Mouse (Mus musculus) thymus, adult 2 months (tissue): ENCODE results near the gene Cdk12. TPM values are rescaled to one million over a fixed set of nuclear protein-coding genes. Genes with fewer than 3 reads are reported as not detected.

Source experiments
- DNase-seq: peaks from one replicate; pipeline ENCODE4 v3.0.0; 2021
- H3K27ac ChIP-seq: fragments of 200-500 bp; 2 replicates; pipeline ENCODE4 v1.5.1; 2012; ENCODE audit warnings: low read length, control low read depth; ENCODE audit not compliant: control insufficient read depth, insufficient read depth
- H3K27me3 ChIP-seq: fragments of 200-500 bp; 2 replicates; pipeline ENCODE4 v1.6.1; 2012; ENCODE audit warnings: mild to moderate bottlenecking, low read length, moderate library complexity, mixed read lengths; ENCODE audit not compliant: control insufficient read depth, insufficient read depth
- H3K36me3 ChIP-seq: fragments of 200-500 bp; 2 replicates; pipeline ENCODE4 v1.6.1; 2012; ENCODE audit warnings: mild to moderate bottlenecking, low read length, moderate library complexity; ENCODE audit not compliant: control insufficient read depth, insufficient read depth
- H3K4me1 ChIP-seq: fragments of 200-500 bp; replicated peaks from 2 replicates; pipeline ENCODE4 v1.6.1; 2012; ENCODE audit warnings: low read length; ENCODE audit not compliant: control insufficient read depth, insufficient read depth
- H3K4me3 ChIP-seq: fragments of 200-500 bp; 2 replicates; pipeline ENCODE4 v1.5.1; 2012; ENCODE audit warnings: mild to moderate bottlenecking, low read length, control low read depth, moderate library complexity; ENCODE audit not compliant: control insufficient read depth, insufficient read depth
- CTCF ChIP-seq: fragments of 200-500 bp; IDR thresholded peaks from 2 replicates; pipeline ENCODE4 v1.5.1; 2012; ENCODE audit warnings: mild to moderate bottlenecking, control low read depth, low read length, moderate library complexity, borderline replicate concordance; ENCODE audit not compliant: control insufficient read depth, poor library complexity, insufficient read depth; ENCODE audit errors: extremely low read depth
- POLR2A ChIP-seq: fragments of 200-500 bp; IDR thresholded peaks from 2 replicates; pipeline ENCODE4 v1.6.1; 2012; ENCODE audit warnings: mild to moderate bottlenecking, low read length, control low read depth, moderate library complexity; ENCODE audit not compliant: control insufficient read depth, poor library complexity, insufficient read depth; ENCODE audit errors: extremely low read depth
- WGBS: fragments of 180-500 bp; shearing (Covaris S2); methylation state at CpG from one replicate; pipeline ENCODE4 v1.1.7; 2018; 5-methylcytosine and 5-hydroxymethylcytosine counted together
- polyA plus RNA-seq: library from polyadenylated mRNA; depleted of rRNA; stranded (reverse); fragments of >200 nt; gene quantifications from 2 replicates; pipeline ENCODE4 v1.2.3, GENCODE M21; 2012; rRNA removed

The Cdk12 gene
- polyA plus RNA-seq, 1 experiment = 27.0 TPM

- WGBS = 5% methylated on average over 9 of the region's 9 CpGs
- Histone ChIP-seq H3K4me1 (no peaks in the 10 kb centered on the region; the same call in 1 of the 2 replicates), H3K36me3 (no peaks in the 10 kb centered on the region), H3K27me3 (peaks cover 46% of the 10 kb centered on the region), H3K27ac (no peak overlapping the region), H3K4me3 (no peak overlapping the region)
- no peak for TF ChIP-seq CTCF
- TF ChIP-seq POLR2A = no peak
- no peak for DNase-seq
Measured at GRCm38 (mm10) chr11:98323933-98324332, 121.1 kb downstream of the Cdk12 start.

- no peaks in the 10 kb centered on the region; the same call in 1 of the 2 replicates for H3K4me1 ChIP-seq
- no peak overlapping the region for H3K27ac ChIP-seq
Measured at GRCm38 (mm10) chr11:98325191-98325820, 122.4 kb downstream of the Cdk12 start.

GRCm38 (mm10) chr11:98325821-98326218 lies 123.0 kb downstream of the Cdk12 start:
- peaks cover 51% of the 10 kb centered on the region for H3K27me3 ChIP-seq
- H3K4me3 ChIP-seq = no peak overlapping the region
- no peak for DNase-seq
- no peaks in the 10 kb centered on the region; the same call in 1 of the 2 replicates for H3K4me1 ChIP-seq
- 21% methylated on average over 22 of the region's 22 CpGs for WGBS
- no peak overlapping the region for H3K27ac ChIP-seq
- TF ChIP-seq POLR2A = no peak
- TF ChIP-seq CTCF = no peak
- H3K36me3 ChIP-seq = no peaks in the 10 kb centered on the region

More at GRCm38 (mm10) chr11:98325191-98325820, 122.4 kb downstream of the Cdk12 start:
- Histone ChIP-seq H3K27me3 (peaks cover 47% of the 10 kb centered on the region), H3K4me3 (no peak overlapping the region), H3K36me3 (no peaks in the 10 kb centered on the region)
- 11% methylated on average over 14 of the region's 14 CpGs for WGBS
- no peak for TF ChIP-seq POLR2A
- no peak for TF ChIP-seq CTCF
- no peak for DNase-seq

DNA sequence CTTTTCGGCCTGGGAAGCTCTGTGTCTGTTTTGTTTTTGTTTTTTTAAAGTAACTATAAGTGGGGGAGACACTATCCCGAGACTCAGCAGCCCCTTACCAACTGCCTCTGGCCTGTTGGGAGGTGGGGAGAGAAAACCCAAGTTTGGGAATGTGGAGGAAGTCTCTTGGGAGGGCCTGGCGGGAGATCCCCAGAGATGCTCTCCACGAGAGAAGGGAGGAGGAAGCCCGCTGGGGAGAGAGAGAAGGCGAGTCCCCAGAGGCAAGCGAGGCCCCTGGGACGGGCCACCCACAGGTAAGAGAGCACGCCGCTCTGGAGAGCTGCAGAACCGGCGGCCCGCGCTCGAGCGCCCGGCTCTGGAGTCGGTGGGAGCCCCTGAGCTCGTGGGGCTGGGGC lies 123.9 kb downstream of the Cdk12 start:
- 4% methylated on average over 19 of the region's 19 CpGs for WGBS
- H3K4me3 ChIP-seq = no peak overlapping the region
- TF ChIP-seq POLR2A (no peak), CTCF (no peak)
- no peak for DNase-seq
- H3K27ac ChIP-seq = no peak overlapping the region
- no peaks in the 10 kb centered on the region; the same call in 1 of the 2 replicates for H3K4me1 ChIP-seq
- H3K36me3 ChIP-seq = no peaks in the 10 kb centered on the region
- H3K27me3 ChIP-seq = peaks cover 44% of the 10 kb centered on the region

DNA sequence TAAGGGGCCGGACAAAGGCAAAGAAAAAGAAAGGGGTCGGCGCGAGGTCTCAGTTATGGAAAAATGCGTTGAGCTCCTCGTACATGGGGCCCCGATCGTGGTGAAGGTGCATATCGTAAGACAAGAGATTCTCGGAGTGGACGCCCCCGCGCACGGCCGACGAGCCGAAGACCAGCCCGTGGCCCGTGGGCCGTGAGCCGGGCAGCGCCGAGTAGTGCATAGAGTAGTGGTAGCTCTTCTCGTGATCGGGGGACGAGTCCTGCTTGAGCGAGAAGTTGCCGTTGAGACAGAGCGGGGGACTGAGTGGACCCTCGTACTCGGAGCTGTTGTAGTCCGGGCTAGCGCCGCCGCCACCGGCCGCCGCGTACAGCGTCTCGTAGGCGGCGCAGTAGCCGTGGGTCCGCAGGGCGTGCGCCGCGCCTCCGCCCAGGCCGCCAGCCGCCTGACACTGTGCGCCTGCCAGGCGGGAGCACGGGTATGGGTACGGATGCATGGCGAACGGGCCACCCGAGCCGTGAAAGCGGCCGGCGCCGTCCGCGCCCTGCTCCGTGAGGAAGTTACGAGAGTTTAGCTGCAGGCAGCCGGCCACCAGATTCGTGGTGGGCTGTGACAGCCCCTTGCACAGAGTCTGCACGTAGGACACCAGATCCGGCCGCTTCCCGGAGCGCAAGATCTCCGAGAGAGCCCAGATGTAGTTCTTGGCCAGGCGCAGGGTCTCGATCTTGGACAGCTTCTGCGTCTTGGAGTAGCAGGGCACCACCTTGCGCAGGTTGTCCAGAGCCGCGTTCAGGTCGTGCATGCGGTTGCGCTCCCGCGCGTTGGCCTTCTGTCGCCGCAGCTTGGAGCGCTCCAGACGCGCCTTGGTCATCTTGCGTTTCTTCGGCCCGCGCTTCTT lies 124.5 kb downstream of the Cdk12 start:
- WGBS = 4% methylated on average over 97 of the region's 97 CpGs
- no peak for TF ChIP-seq CTCF
- no peak for TF ChIP-seq POLR2A
- H3K4me1 ChIP-seq = no peaks in the 10 kb centered on the region; the same call in 1 of the 2 replicates
- DNase-seq = no peak
- no peak overlapping the region for H3K4me3 ChIP-seq
- no peaks in the 10 kb centered on the region for H3K36me3 ChIP-seq
- H3K27ac ChIP-seq = no peak overlapping the region
- H3K27me3 ChIP-seq = peaks cover 42% of the 10 kb centered on the region

DNA sequence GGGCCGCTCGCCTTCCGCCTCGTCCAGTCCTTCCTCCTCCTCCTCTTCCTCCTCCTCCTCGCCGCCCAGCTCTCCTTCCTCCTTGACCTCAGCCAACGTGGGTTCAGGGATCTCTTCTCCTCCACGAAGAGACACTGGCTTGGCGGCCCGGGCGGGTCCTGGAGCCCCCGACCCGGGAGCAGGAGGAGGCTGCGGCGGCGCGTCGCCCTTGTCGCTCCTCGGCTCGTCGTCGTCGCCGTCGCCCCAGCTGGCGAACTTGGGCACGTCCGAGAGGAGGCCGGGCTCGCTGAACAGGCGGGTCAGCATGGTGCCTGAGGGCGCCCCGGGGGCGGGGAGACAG lies 125.1 kb downstream of the Cdk12 start:
- no peak overlapping the region for H3K4me3 ChIP-seq
- no peak overlapping the region for H3K27ac ChIP-seq
- TF ChIP-seq CTCF = no peak
- TF ChIP-seq POLR2A = no peak
- DNase-seq = no peak
- WGBS = 2% methylated on average over 35 of the region's 35 CpGs
- peaks cover 46% of the 10 kb centered on the region for H3K27me3 ChIP-seq
- H3K4me1 ChIP-seq = no peaks in the 10 kb centered on the region; the same call in 1 of the 2 replicates
- H3K36me3 ChIP-seq = no peaks in the 10 kb centered on the region

Other genes starting within 250 kb of the Cdk12 start
- gene Plxdc1, start 216.6 kb upstream of the Cdk12 start, polyA plus RNA-seq = 77.5 and 94.1 TPM in 2 replicates
- 181 and 217 TPM in 2 replicates for gene Arl5c, start 206.9 kb upstream of the Cdk12 start, polyA plus RNA-seq
- 27.1 and 32.9 TPM in 2 replicates for gene Cacnb1, start 180.0 kb upstream of the Cdk12 start, polyA plus RNA-seq
- 1,012 and 1,033 TPM in 2 replicates for gene Rpl19, start 176.3 kb upstream of the Cdk12 start, polyA plus RNA-seq
- gene Stac2, start 149.6 kb upstream of the Cdk12 start, polyA plus RNA-seq = 0.50 and 0.55 TPM in 2 replicates
- gene Fbxl20, start 52.7 kb upstream of the Cdk12 start, polyA plus RNA-seq = 37.8 and 40.3 TPM in 2 replicates
- gene Med1, start 9.8 kb upstream of the Cdk12 start, polyA plus RNA-seq = 29.0 and 30.8 TPM in 2 replicates
- gene Neurod2, start 126.6 kb downstream of the Cdk12 start, polyA plus RNA-seq = 0.12 and 0.22 TPM in 2 replicates
- gene Ppp1r1b, start 145.3 kb downstream of the Cdk12 start, polyA plus RNA-seq = 5.9 and 11.5 TPM in 2 replicates
- gene Stard3, start 155.3 kb downstream of the Cdk12 start, polyA plus RNA-seq = 260 and 271 TPM in 2 replicates
- gene Tcap, start 180.8 kb downstream of the Cdk12 start, polyA plus RNA-seq = 9.9 and 83.8 TPM in 2 replicates
- 0.77 and 1.3 TPM in 2 replicates for gene Pnmt, start 183.4 kb downstream of the Cdk12 start, polyA plus RNA-seq
- 51.8 and 52.5 TPM in 2 replicates for gene Pgap3, start 197.4 kb downstream of the Cdk12 start, polyA plus RNA-seq
- gene Erbb2, start 209.4 kb downstream of the Cdk12 start, polyA plus RNA-seq = 6.0 and 6.6 TPM in 2 replicates
- 70.5 and 96.7 TPM in 2 replicates for gene Mien1, start 235.9 kb downstream of the Cdk12 start, polyA plus RNA-seq
- gene Grb7, start 243.3 kb downstream of the Cdk12 start, polyA plus RNA-seq = 6.7 and 6.8 TPM in 2 replicates